In the genomic region with DNA sequence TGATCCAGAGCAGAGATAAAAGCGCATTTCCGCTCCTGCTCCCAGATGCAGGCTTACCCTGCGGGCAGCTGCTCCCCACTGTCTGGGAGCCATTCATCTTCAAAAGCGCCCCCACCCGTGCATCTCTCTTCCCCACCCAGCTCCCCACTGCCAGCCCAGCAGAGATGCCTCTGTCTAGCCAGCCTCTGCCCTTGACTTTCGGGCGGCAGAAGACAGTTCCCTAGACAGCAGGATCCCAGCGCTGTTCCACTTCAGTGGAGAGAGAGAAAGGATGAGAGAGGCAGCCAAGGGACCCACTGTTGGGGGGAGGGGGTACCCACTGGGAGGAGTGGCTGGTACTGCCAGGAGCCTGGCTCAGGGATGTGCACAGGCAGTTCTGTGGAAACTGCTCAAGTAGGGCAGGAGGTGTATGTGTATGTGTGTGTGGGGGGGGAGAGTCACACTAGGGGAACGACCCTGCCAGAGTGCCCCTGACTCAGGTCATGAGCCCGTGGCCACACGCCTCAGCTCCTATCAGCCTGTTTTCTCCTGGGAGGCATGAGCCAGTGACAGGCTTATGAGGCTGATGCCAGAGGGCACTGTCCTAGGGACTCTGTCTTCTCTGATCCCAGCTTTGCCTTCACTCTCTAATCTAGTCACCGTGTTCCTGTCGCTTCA, we compare ENCODE assay signal across 8 mouse cellular contexts. TPM values are rescaled to one million over a fixed set of nuclear protein-coding genes. Genes with fewer than 3 reads are reported as not detected.
DNase-seq lines count a peak whose midpoint lies in the region; ATAC-seq and TF ChIP-seq lines count a peak whose summit lies in the region.
"Had no signal": no experiment of that assay in that cellular context is flagged by ENCODE, and none has a peak within 500 bp of the region (broad histone marks: within the 10 kb centered on the region; RNA-seq: fewer than 3 reads in every experiment).

No protein-coding gene starts in this region.

- H3K36me3 ChIP-seq in forebrain, embryonic 11.5 days (ENCODE audit: control insufficient read depth, insufficient read depth, low read length), result no peaks in the 10 kb centered on the region
- H3K36me3 ChIP-seq in midbrain, embryonic 12.5 days, result no peaks in the 10 kb centered on the region
- H3K36me3 ChIP-seq in liver, embryonic 12.5 days, result no peaks in the 10 kb centered on the region

- WGBS in forebrain, embryonic 11.5 days, result 20% methylated on average over 13 of the region's 13 CpGs
- 15% methylated on average over 13 of the region's 13 CpGs for WGBS in midbrain, embryonic 12.5 days
- WGBS in liver, embryonic 12.5 days (ENCODE audit: insufficient replicate concordance), result 24% methylated on average over 13 of the region's 13 CpGs

- H3K4me2 ChIP-seq in forebrain, embryonic 11.5 days (ENCODE audit: low read depth, low read length, severe bottlenecking), result peak overlapping the region; percentile 24; the same call in 1 of the 2 replicates
- peak overlapping the region; percentile 34 for H3K4me2 ChIP-seq in midbrain, embryonic 12.5 days (replicated peaks)
- H3K4me2 ChIP-seq in liver, embryonic 12.5 days, result no peak overlapping the region

- DNase-seq in layer of hippocampus, adult 11-12 months (ENCODE audit: low spot score), result peak; percentile 53
- DNase-seq in layer of hippocampus, adult 8-10 months (ENCODE audit: low spot score in 2 of 2), result no peak
- peak; percentile 89 for DNase-seq in brain, embryonic 14.5 days (ENCODE audit: low read depth)
- no peak for DNase-seq in forebrain, embryonic 11.5 days (ENCODE audit: low spot score)
- no peak for DNase-seq in spleen, postnatal 14 days (ENCODE audit: low spot score in 2 of 2)

- no peaks in the 10 kb centered on the region for H3K27me3 ChIP-seq in forebrain, embryonic 11.5 days (ENCODE audit: control insufficient read depth, insufficient read depth, low read length)
- H3K27me3 ChIP-seq in midbrain, embryonic 12.5 days, result peaks cover 12% of the 10 kb centered on the region
- peaks cover 52% of the 10 kb centered on the region for H3K27me3 ChIP-seq in liver, embryonic 12.5 days (replicated peaks)

- H3K9me3 ChIP-seq in forebrain, embryonic 11.5 days (ENCODE audit: control insufficient read depth, low read length), result no peaks in the 10 kb centered on the region
- H3K9me3 ChIP-seq in midbrain, embryonic 12.5 days, result no peaks in the 10 kb centered on the region
- H3K9me3 ChIP-seq in liver, embryonic 12.5 days (replicated peaks), result no peaks in the 10 kb centered on the region

- no peak for TF ChIP-seq CTCF in brain, embryonic 14.5 days (IDR thresholded peaks at IDR 0.05; ENCODE audit: borderline replicate concordance, extremely low read depth, insufficient read depth, insufficient read length)

- no peak for TF ChIP-seq POLR2A in brain, embryonic 14.5 days (IDR thresholded peaks at IDR 0.05; ENCODE audit: borderline replicate concordance, extremely low read depth, insufficient read depth, insufficient read length, poor library complexity, severe bottlenecking)

- ATAC-seq in forebrain, embryonic 11.5 days (replicated peaks; ENCODE audit: low FRiP score), result no peak
- ATAC-seq in midbrain, embryonic 12.5 days (ENCODE audit: low FRiP score, low read depth), result peak; percentile 7; the same call in 1 of the 2 replicates
- no peak for ATAC-seq in liver, embryonic 12.5 days

- H3K27ac ChIP-seq in forebrain, embryonic 11.5 days (ENCODE audit: low read depth, low read length), result 0 out of 2 replicates have a peak overlapping the region, but pooled peaks have one; percentile 19
- peak overlapping the region; percentile 81 for H3K27ac ChIP-seq in midbrain, embryonic 12.5 days (replicated peaks)
- no peak overlapping the region for H3K27ac ChIP-seq in liver, embryonic 12.5 days

- no peak overlapping the region for H3K4me3 ChIP-seq in forebrain, embryonic 11.5 days (ENCODE audit: low read depth, low read length)
- no peak overlapping the region for H3K4me3 ChIP-seq in midbrain, embryonic 12.5 days
- H3K4me3 ChIP-seq in liver, embryonic 12.5 days, result no peak overlapping the region

- peak overlapping the region; percentile 10 for H3K9ac ChIP-seq in forebrain, embryonic 11.5 days (ENCODE audit: low read length)
- peak overlapping the region; percentile 43 for H3K9ac ChIP-seq in midbrain, embryonic 12.5 days (replicated peaks)
- no peak overlapping the region for H3K9ac ChIP-seq in liver, embryonic 12.5 days

- peaks cover 27% of the 10 kb centered on the region for H3K4me1 ChIP-seq in forebrain, embryonic 11.5 days (replicated peaks; ENCODE audit: control insufficient read depth, insufficient read depth, low read length)
- peaks cover 62% of the 10 kb centered on the region for H3K4me1 ChIP-seq in midbrain, embryonic 12.5 days
- peaks cover 52% of the 10 kb centered on the region for H3K4me1 ChIP-seq in liver, embryonic 12.5 days

RNA-seq across cellular contexts. Expression of a gene that starts 7.3 kb away (rescaled TPM):
- total RNA-seq in layer of hippocampus, adult 8-10 months (2022), result 10 to 100 TPM; 57.2 to 76.1 (median 63.0) TPM
- 18.3 TPM in 2 replicates for polyA plus RNA-seq in brain, embryonic 14.5 days (2012; rRNA removed)
- polyA plus RNA-seq in forebrain, embryonic 11.5 days (2014; fragmentation: Nextera tagmentation; extraction: Ambion mirVana), result 1.7 TPM in 2 replicates
- polyA plus RNA-seq in midbrain, embryonic 12.5 days (2016; fragmentation: Nextera tagmentation; extraction: Ambion mirVana), result 2.8 and 3.5 TPM in 2 replicates
- polyA plus RNA-seq in liver, embryonic 12.5 days (2016; fragmentation: Nextera tagmentation; extraction: Ambion mirVana), result 0.83 and 1.2 TPM in 2 replicates

RNA-seq across cellular contexts. Expression of a gene that starts 8.1 kb away (rescaled TPM):
- total RNA-seq in layer of hippocampus, adult 8-10 months (2022), result 1 to 10 TPM; 4.8 to 8.5 (median 5.8) TPM
- 1.0 and 1.4 TPM in 2 replicates for polyA plus RNA-seq in brain, embryonic 14.5 days (2012; rRNA removed)
- polyA plus RNA-seq in forebrain, embryonic 11.5 days (2014; fragmentation: Nextera tagmentation; extraction: Ambion mirVana), result 0.23 and 0.67 TPM in 2 replicates
- polyA plus RNA-seq in midbrain, embryonic 12.5 days (2016; fragmentation: Nextera tagmentation; extraction: Ambion mirVana), result 0.37 and 0.63 TPM in 2 replicates
- 0.19 and 0.41 TPM in 2 replicates for polyA plus RNA-seq in liver, embryonic 12.5 days (2016; fragmentation: Nextera tagmentation; extraction: Ambion mirVana)
- total RNA-seq: neutrophil, adult 5-6 weeks had no signal

RNA-seq across cellular contexts. Expression of a gene that starts 34.6 kb away (rescaled TPM):
- total RNA-seq in layer of hippocampus, adult 8-10 months (2022), result 1 to 10 TPM; 1.1 to 2.5 (median 1.8) TPM
- polyA plus RNA-seq in brain, embryonic 14.5 days (2012; rRNA removed), result 2.3 and 2.5 TPM in 2 replicates
- 2.5 and 2.7 TPM in 2 replicates for polyA plus RNA-seq in forebrain, embryonic 11.5 days (2014; fragmentation: Nextera tagmentation; extraction: Ambion mirVana)
- 1.1 and 1.8 TPM in 2 replicates for polyA plus RNA-seq in midbrain, embryonic 12.5 days (2016; fragmentation: Nextera tagmentation; extraction: Ambion mirVana)
- polyA plus RNA-seq in liver, embryonic 12.5 days (2016; fragmentation: Nextera tagmentation; extraction: Ambion mirVana), result 8.0 and 8.5 TPM in 2 replicates

Comparison
In these comparisons a context has a peak if more than half of its experiments do, and no peak if none do; other contexts are left out.
1. DNase-seq: peak in layer of hippocampus, adult 11-12 months (single experiment) and brain, embryonic 14.5 days (single experiment); none in layer of hippocampus, adult 8-10 months (0 of 2), forebrain, embryonic 11.5 days (single experiment) and spleen, postnatal 14 days (0 of 2).